Mouse (Mus musculus) lung, embryonic 14.5 days (tissue): Measurements from ENCODE around the gene Sema6c. TPM values are rescaled to one million over a fixed set of nuclear protein-coding genes. Genes with fewer than 3 reads are reported as not detected.
"Not testable (repeated sequence)": the region's sequence is repeated elsewhere in the genome, so short reads cannot be mapped to it uniquely, and the experiment has no call there.

Experiments used
- ATAC-seq: fragments of 200-750 bp; cut with Nextera tagmentation; 2 replicates; pipeline ENCODE4 v1.8.0; 2017; ENCODE audit warnings: mild to moderate bottlenecking, moderate TSS enrichment, moderate library complexity; ENCODE audit not compliant: insufficient read depth
- DNase-seq: peaks from one replicate; pipeline ENCODE4 v3.0.0-alpha.2; 2015
- H3K27ac ChIP-seq: fragments of 300-500 bp; sonication (generic); 2 replicates; pipeline ENCODE4 v1.5.1; 2014; ENCODE audit warnings: low read depth, mild to moderate bottlenecking, moderate library complexity
- H3K27me3 ChIP-seq: fragments of 300-500 bp; sonication (generic); 2 replicates; pipeline ENCODE4 v1.6.1; 2014; ENCODE audit warnings: low read length, control low read depth; ENCODE audit not compliant: insufficient read depth
- H3K36me3 ChIP-seq: fragments of 300-500 bp; sonication (generic); 2 replicates; pipeline ENCODE4 v1.6.1; 2014; ENCODE audit warnings: control low read depth; ENCODE audit not compliant: insufficient read depth
- H3K4me1 ChIP-seq: fragments of 300-500 bp; sonication (generic); 2 replicates; pipeline ENCODE4 v1.6.1; 2014; ENCODE audit warnings: antibody characterized with exemption, control low read depth; ENCODE audit not compliant: insufficient read depth
- H3K4me2 ChIP-seq: fragments of 300-500 bp; sonication (generic); 2 replicates; pipeline ENCODE4 v1.6.1; 2014; ENCODE audit warnings: mild to moderate bottlenecking
- H3K4me3 ChIP-seq: fragments of 300-500 bp; sonication (generic); 2 replicates; pipeline ENCODE4 v1.5.1; 2014; ENCODE audit warnings: low read depth, low read length
- H3K9ac ChIP-seq: fragments of 300-500 bp; sonication (generic); 2 replicates; pipeline ENCODE4 v1.6.1; 2014
- H3K9me3 ChIP-seq: fragments of 300-500 bp; sonication (generic); 2 replicates; pipeline ENCODE4 v1.6.1; 2016; ENCODE audit warnings: low read depth, low read length, control low read depth
- CTCF ChIP-seq: IDR thresholded peaks from 2 replicates; pipeline ENCODE4 v1.5.1; 2016; ENCODE audit warnings: antibody characterized with exemption, low read depth
- WGBS: fragments of 180-500 bp; shearing (Covaris S2); extraction: QIAGEN DNeasy Blood & Tissue Kit; methylation state at CpG from one replicate; pipeline ENCODE4 v1.1.7; 2014; 5-methylcytosine and 5-hydroxymethylcytosine counted together
- polyA plus RNA-seq: library from polyadenylated mRNA; unstranded; fragments of >200 nt; fragmentation: Nextera tagmentation; extraction: Ambion mirVana; gene quantifications from 2 replicates; pipeline ENCODE4 v1.2.1, GENCODE M21; 2014

Gene Sema6c
- polyA plus RNA-seq, 1 experiment from 2014 or later, result 5.4 TPM

- WGBS, result 89% methylated on average over 6 of the region's 6 CpGs
- no peaks in the 10 kb centered on the region for H3K9me3 ChIP-seq
- no peak for TF ChIP-seq CTCF
- no peak overlapping the region for H3K4me3 ChIP-seq
- peaks cover 89% of the 10 kb centered on the region for H3K36me3 ChIP-seq
- ATAC-seq (no peak), DNase-seq (no peak)
- no peaks in the 10 kb centered on the region for H3K27me3 ChIP-seq
- no peaks in the 10 kb centered on the region for H3K4me1 ChIP-seq
- no peak overlapping the region for H3K4me2 ChIP-seq
- no peak overlapping the region for H3K27ac ChIP-seq
- H3K9ac ChIP-seq, result no peak overlapping the region
Measured at GRCm38 (mm10) chr3:95203880-95204279, 43.6 kb downstream of the Sema6c start.

- H3K4me3 ChIP-seq, result no peak overlapping the region
- H3K9me3 ChIP-seq, result no peaks in the 10 kb centered on the region
- H3K4me2 ChIP-seq, result no peak overlapping the region
- no peak for TF ChIP-seq CTCF
- H3K36me3 ChIP-seq, result peaks cover 79% of the 10 kb centered on the region
- DNase-seq, result no peak
- 82% methylated on average over 4 of the region's 4 CpGs for WGBS
- ATAC-seq, result no peak
- H3K9ac ChIP-seq, result no peak overlapping the region
- no peaks in the 10 kb centered on the region for H3K4me1 ChIP-seq
- H3K27ac ChIP-seq, result no peak overlapping the region
- no peaks in the 10 kb centered on the region for H3K27me3 ChIP-seq
Measured at GRCm38 (mm10) chr3:95208286-95208685, 48.0 kb downstream of the Sema6c start.

- no peak overlapping the region for H3K9ac ChIP-seq
- TF ChIP-seq CTCF, result no peak
- H3K9me3 ChIP-seq, result no peaks in the 10 kb centered on the region
- ATAC-seq (no peak), DNase-seq (no peak)
- H3K4me2 ChIP-seq, result no peak overlapping the region
- H3K4me3 ChIP-seq, result no peak overlapping the region
- H3K27me3 ChIP-seq, result no peaks in the 10 kb centered on the region
- peaks cover 71% of the 10 kb centered on the region for H3K36me3 ChIP-seq
- H3K4me1 ChIP-seq, result no peaks in the 10 kb centered on the region
- 83% methylated on average over 2 of the region's 2 CpGs for WGBS
- H3K27ac ChIP-seq, result no peak overlapping the region
Measured at GRCm38 (mm10) chr3:95210585-95210984, 50.3 kb downstream of the Sema6c start.

- not testable (repeated sequence) for H3K4me1 ChIP-seq, H3K4me3 ChIP-seq, ATAC-seq, H3K4me2 ChIP-seq, H3K27ac ChIP-seq, DNase-seq, H3K27me3 ChIP-seq, H3K9me3 ChIP-seq, H3K9ac ChIP-seq
- 95% methylated on average over 7 of the region's 10 CpGs for WGBS
- peaks cover 57% of the 10 kb centered on the region for H3K36me3 ChIP-seq
Measured at GRCm38 (mm10) chr3:95212889-95213608, 52.8 kb downstream of the Sema6c start.

GRCm38 (mm10) chr3:95213609-95213975 lies 53.3 kb downstream of the Sema6c start:
- no peak overlapping the region for H3K27ac ChIP-seq
- no peak overlapping the region for H3K9ac ChIP-seq
- DNase-seq (no peak), ATAC-seq (no peak)
- no peaks in the 10 kb centered on the region for H3K9me3 ChIP-seq
- no peak overlapping the region for H3K4me2 ChIP-seq
- no peaks in the 10 kb centered on the region for H3K27me3 ChIP-seq
- no peak overlapping the region for H3K4me3 ChIP-seq
- no peak for TF ChIP-seq CTCF
- 97% methylated on average over 1 of the region's 1 CpGs for WGBS
- peaks cover 51% of the 10 kb centered on the region for H3K36me3 ChIP-seq
- peaks cover 6% of the 10 kb centered on the region; the same call in 1 of the 2 replicates for H3K4me1 ChIP-seq

- peaks cover 6% of the 10 kb centered on the region; the same call in 1 of the 2 replicates for H3K4me1 ChIP-seq
- 9% methylated on average over 4 of the region's 4 CpGs for WGBS
- H3K9ac ChIP-seq, result peak overlapping the region; percentile 95
- peak overlapping the region; percentile 100 for H3K27ac ChIP-seq
- peak overlapping the region; percentile 75 for H3K4me3 ChIP-seq
- no peaks in the 10 kb centered on the region for H3K9me3 ChIP-seq
- no peak; the same call in 1 of the 2 replicates for ATAC-seq
- no peaks in the 10 kb centered on the region for H3K27me3 ChIP-seq
- TF ChIP-seq CTCF, result no peak
- H3K36me3 ChIP-seq, result peaks cover 46% of the 10 kb centered on the region
- peak overlapping the region; percentile 66 for H3K4me2 ChIP-seq
- DNase-seq, result no peak
Measured at GRCm38 (mm10) chr3:95216655-95217254, 56.5 kb downstream of the Sema6c start.

- peaks cover 43% of the 10 kb centered on the region for H3K36me3 ChIP-seq
- peak within 1 kb of the TSS; percentile 75 for H3K4me3 ChIP-seq
Measured at GRCm38 (mm10) chr3:95217255-95218134, 57.2 kb downstream of the Sema6c start, which contains the start of gene Gabpb2. Gene Gabpb2 (minus strand): TSS chr3:95217916.

More at GRCm38 (mm10) chr3:95217255-95218134, 57.2 kb downstream of the Sema6c start, which contains the start of gene Gabpb2:
- Histone ChIP-seq H3K9me3 (no peaks in the 10 kb centered on the region), H3K4me2 (peak within 1 kb of the TSS; percentile 66), H3K27ac (peak within 1 kb of the TSS; percentile 100), H3K4me1 (peaks cover 6% of the 10 kb centered on the region; the same call in 1 of the 2 replicates), H3K27me3 (no peaks in the 10 kb centered on the region), H3K9ac (peak within 1 kb of the TSS; percentile 95)
- WGBS, result under 1% methylated on average over 56 of the region's 56 CpGs
- peak; percentile 95 for TF ChIP-seq CTCF
- DNase-seq (peak; percentile 96), ATAC-seq (peak; percentile 94)
